Mouse (Mus musculus): ENCODE measurements around the gene Stra8. TPM values are rescaled to one million over a fixed set of nuclear protein-coding genes. Genes with fewer than 3 reads are reported as not detected.

The Stra8 gene
- polyA plus RNA-seq, 1 experiment from 2014 or later: not detected

DNA sequence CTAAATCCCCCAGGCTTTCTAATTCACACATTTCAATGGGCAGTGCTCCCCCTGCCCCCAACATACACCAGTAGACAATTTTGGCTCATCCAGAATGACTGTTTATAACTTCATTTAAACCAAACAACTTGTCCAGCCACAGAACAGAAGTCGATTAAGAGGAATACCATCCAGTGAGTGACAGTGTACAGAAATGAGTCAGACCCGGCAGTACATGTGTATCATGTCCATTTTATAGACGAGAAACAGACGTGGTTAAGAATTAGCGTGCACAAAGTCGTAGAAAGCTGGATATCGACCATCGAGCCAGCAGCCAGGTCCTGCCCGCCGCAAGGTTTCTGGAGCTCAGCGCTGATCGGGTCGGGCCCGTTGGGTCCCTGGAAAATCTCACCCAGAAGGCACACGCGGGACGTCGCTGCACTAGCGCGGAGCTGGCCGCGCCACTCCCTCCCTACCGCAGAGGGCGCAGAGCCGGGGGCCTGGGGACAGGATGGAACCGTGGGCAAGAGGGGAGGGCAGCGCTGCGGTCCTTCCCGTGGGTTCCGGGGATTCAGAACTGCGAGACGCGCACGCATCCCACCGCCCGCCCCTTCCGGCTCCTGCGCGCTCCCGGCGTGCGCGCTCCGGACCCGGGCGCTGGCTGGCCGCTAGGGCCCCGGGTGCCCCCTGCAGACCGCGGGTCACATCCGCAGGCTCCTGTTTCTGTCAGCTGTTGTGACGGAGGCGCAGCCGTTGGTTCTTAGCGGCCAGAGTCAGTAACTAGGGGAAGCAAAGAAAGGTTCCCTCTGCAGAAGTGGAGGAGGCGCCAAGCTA, 42.2 kb upstream of the Stra8 start, which contains the start of gene Cyren:
Cyren (minus strand) TSS at position 552 of the 813 bp plus-strand sequence.
- Histone ChIP-seq H3K4me1 (ENCODE audit: control insufficient read depth, insufficient read depth, low read length) (no peaks in the 10 kb centered on the region), H3K4me3 (ENCODE audit: low read depth, low read length) (peak within 1 kb of the TSS; percentile 61), H3K9ac (ENCODE audit: low read length) (peak within 1 kb of the TSS; percentile 87), H3K27me3 (ENCODE audit: control insufficient read depth, insufficient read depth, low read length) (no peaks in the 10 kb centered on the region), H3K27ac (ENCODE audit: low read depth, low read length) (peak within 1 kb of the TSS; percentile 77), H3K4me2 (ENCODE audit: low read depth) (peak within 1 kb of the TSS; percentile 69), H3K9me3 (ENCODE audit: control insufficient read depth, low read length) (no peaks in the 10 kb centered on the region), H3K36me3 (ENCODE audit: control insufficient read depth, insufficient read depth, low read length) (no peaks in the 10 kb centered on the region)
- under 1% methylated on average over 55 of the region's 56 CpGs for WGBS
- ATAC-seq (ENCODE audit: insufficient read depth, low FRiP score, low TSS enrichment): peak; percentile 92
- DNase-seq (ENCODE audit: low spot score): peak; percentile 97

DNA sequence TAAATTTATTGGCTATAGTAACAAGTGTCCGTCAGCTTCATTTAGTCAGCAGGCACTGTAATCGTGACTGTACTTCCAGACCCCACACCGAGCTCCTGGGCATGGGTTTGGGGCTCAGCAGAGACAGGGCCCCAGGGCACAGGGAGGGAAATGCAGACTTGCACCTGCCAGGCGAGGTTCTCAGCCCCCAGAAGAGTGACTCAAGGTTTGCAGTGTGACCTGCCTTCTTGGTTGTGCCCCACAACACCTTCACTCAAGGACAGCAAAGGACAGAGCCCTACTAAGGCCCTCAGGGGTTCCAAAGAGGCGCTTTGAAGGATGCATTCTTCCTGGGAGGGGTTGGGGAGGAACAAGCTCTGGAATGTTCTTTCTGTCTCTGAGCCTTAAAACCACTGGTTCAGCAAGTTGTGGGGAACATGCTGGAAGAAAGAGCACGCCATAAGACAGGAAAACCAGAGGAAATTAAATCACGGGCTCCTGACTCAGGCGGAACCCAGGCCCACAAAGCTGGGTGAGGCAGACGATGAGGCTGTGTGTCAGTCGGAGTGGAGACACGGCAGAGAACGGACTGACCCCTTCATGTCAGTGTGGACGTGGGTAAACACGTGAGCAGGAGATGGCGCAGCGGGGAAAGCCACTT, 40.7 kb upstream of the Stra8 start:
- H3K27ac ChIP-seq (ENCODE audit: low read depth, low read length): no peak overlapping the region
- no peaks in the 10 kb centered on the region for H3K27me3 ChIP-seq (ENCODE audit: control insufficient read depth, insufficient read depth, low read length)
- ATAC-seq (ENCODE audit: insufficient read depth, low FRiP score, low TSS enrichment): no peak
- DNase-seq (ENCODE audit: low spot score): no peak
- 0 out of 2 replicates have a peak overlapping the region, but pooled peaks have one; percentile 14 for H3K9ac ChIP-seq (ENCODE audit: low read length)
- H3K4me1 ChIP-seq (ENCODE audit: control insufficient read depth, insufficient read depth, low read length): no peaks in the 10 kb centered on the region
- H3K9me3 ChIP-seq (ENCODE audit: control insufficient read depth, low read length): no peaks in the 10 kb centered on the region
- H3K36me3 ChIP-seq (ENCODE audit: control insufficient read depth, insufficient read depth, low read length): no peaks in the 10 kb centered on the region; the same call in 1 of the 2 replicates
- no peak overlapping the region for H3K4me3 ChIP-seq (ENCODE audit: low read depth, low read length)
- no peak overlapping the region for H3K4me2 ChIP-seq (ENCODE audit: low read depth)
- WGBS: 90% methylated on average over 16 of the region's 16 CpGs

DNA sequence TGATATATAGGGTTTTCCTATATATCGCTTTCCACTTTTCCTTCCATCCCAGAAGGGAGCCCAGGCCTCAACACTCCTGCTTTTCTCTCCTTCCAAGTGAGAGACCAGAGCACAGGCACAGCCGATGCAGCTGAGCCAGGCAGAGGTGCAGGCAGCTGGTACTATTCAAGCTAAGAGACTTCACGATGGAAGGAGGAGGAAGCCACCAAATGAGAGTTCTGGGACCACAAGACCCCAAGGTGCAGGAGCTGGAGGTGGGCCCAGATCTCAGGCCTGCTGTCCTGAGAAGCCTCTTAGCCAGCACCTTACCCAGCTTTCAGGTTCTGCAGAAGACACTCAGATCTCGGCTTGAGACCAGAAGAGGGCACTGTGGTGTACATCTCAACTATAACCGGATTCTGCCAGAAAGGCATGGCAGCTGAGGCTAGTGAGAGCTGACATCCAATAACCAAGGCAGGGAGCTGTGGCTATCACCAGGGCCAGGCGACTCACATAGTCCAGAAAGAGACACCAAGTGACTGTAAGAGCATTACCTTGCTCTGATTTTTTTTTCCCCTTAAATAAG, 40.0 kb upstream of the Stra8 start:
- Histone ChIP-seq H3K4me2 (ENCODE audit: low read depth) (no peak overlapping the region), H3K9me3 (ENCODE audit: control insufficient read depth, low read length) (no peaks in the 10 kb centered on the region), H3K27me3 (ENCODE audit: control insufficient read depth, insufficient read depth, low read length) (no peaks in the 10 kb centered on the region), H3K27ac (ENCODE audit: low read depth, low read length) (no peak overlapping the region), H3K36me3 (ENCODE audit: control insufficient read depth, insufficient read depth, low read length) (no peaks in the 10 kb centered on the region; the same call in 1 of the 2 replicates), H3K4me3 (ENCODE audit: low read depth, low read length) (no peak overlapping the region), H3K9ac (ENCODE audit: low read length) (no peak overlapping the region), H3K4me1 (ENCODE audit: control insufficient read depth, insufficient read depth, low read length) (no peaks in the 10 kb centered on the region)
- DNase-seq (ENCODE audit: low spot score) (peak; percentile 24), ATAC-seq (ENCODE audit: insufficient read depth, low FRiP score, low TSS enrichment) (no peak)
- WGBS: 62% methylated on average over 6 of the region's 6 CpGs

DNA sequence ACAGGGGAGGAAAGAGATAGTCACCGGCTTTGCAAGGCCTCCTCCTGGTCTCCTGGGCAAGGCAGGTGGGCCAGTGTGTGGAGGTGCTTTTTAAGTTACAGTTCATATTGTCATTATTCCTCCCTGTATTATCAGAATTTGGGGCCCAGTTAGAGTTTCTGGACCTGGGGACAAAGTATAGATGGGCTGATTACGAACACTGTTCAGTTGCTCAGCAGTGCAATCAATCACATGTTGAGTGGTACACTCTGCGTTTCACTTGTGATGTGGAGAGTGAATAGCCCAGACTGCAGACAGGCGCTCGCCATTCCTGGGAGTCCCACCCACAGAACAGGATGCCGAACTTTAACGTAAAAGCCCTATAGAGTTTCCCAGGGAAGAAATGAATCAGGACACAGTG, 35.2 kb upstream of the Stra8 start:
- Histone ChIP-seq H3K4me2 (ENCODE audit: low read depth) (no peak overlapping the region), H3K4me1 (ENCODE audit: control insufficient read depth, insufficient read depth, low read length) (peaks cover 14% of the 10 kb centered on the region), H3K27me3 (ENCODE audit: control insufficient read depth, insufficient read depth, low read length) (no peaks in the 10 kb centered on the region), H3K36me3 (ENCODE audit: control insufficient read depth, insufficient read depth, low read length) (peaks cover 3% of the 10 kb centered on the region; the same call in 1 of the 2 replicates), H3K9ac (ENCODE audit: low read length) (no peak overlapping the region), H3K27ac (ENCODE audit: low read depth, low read length) (no peak overlapping the region), H3K9me3 (ENCODE audit: control insufficient read depth, low read length) (no peaks in the 10 kb centered on the region), H3K4me3 (ENCODE audit: low read depth, low read length) (no peak overlapping the region)
- ATAC-seq (ENCODE audit: insufficient read depth, low FRiP score, low TSS enrichment) (no peak), DNase-seq (ENCODE audit: low spot score) (no peak)
- 86% methylated on average over 7 of the region's 7 CpGs for WGBS

DNA sequence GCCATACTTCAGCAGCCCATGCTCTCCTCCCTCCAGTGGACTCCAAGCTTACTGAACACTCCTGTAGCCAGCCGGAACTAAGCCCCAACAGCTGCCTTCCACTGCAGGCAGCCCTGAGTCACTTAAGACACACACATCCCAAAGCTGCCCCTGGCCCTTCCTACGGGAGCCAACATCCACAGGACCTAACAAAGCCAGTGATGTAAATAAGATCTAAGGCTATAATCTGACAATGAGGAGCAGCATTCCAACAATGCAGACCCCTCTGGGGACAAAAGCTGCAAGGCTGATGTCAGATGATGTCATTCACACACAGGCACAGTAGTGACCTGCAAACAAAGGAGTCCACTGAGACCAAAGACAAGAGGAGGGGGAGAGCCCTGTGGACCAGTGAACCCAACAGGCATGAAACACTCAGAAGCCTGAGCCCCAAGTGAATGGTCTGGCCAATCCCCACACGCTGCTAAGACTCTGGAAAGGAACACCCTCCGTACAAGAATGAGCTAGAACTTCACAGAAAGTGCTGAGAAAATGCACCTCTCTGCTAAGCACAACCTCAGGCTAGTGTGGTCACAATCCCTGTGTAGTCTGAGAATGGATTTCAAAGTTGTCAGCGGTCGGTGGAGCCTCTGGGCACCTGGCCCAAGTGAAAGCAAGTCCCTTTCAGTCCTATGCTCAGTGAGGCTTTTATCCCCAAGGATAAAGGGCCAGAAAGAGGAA, 32.7 kb upstream of the Stra8 start:
- ATAC-seq (ENCODE audit: insufficient read depth, low FRiP score, low TSS enrichment) (peak; percentile 84), DNase-seq (ENCODE audit: low spot score) (peak; percentile 60)
- WGBS: 49% methylated on average over 6 of the region's 6 CpGs
- no peaks in the 10 kb centered on the region for H3K9me3 ChIP-seq (ENCODE audit: control insufficient read depth, low read length)
- H3K4me1 ChIP-seq (ENCODE audit: control insufficient read depth, insufficient read depth, low read length): peaks cover 14% of the 10 kb centered on the region
- no peaks in the 10 kb centered on the region for H3K27me3 ChIP-seq (ENCODE audit: control insufficient read depth, insufficient read depth, low read length)
- H3K27ac ChIP-seq (ENCODE audit: low read depth, low read length): peak overlapping the region; percentile 68
- no peak overlapping the region for H3K4me3 ChIP-seq (ENCODE audit: low read depth, low read length)
- H3K9ac ChIP-seq (ENCODE audit: low read length): peak overlapping the region; percentile 5
- no peak overlapping the region for H3K4me2 ChIP-seq (ENCODE audit: low read depth)
- peaks cover 7% of the 10 kb centered on the region; the same call in 1 of the 2 replicates for H3K36me3 ChIP-seq (ENCODE audit: control insufficient read depth, insufficient read depth, low read length)

DNA sequence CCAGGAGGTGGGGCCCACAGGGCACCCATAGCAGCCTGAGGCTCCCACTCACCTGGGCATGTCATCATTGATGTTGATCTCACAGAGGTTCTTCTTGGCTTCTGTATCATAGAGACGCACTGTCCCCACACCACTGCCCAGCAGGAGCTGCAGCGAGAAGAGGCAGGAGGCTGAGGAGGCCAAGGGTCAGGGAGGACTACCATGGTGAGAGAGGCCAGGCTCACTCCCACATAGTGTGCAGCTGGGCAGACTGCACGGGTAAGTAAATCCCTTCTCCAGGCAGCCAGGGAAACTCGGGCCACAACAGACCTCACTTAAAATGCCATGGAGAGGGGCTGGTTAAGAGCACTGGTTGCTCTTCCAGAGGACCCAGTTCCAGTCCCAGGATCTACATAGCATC, 30.8 kb upstream of the Stra8 start:
- 57% methylated on average over 4 of the region's 4 CpGs for WGBS

DNA sequence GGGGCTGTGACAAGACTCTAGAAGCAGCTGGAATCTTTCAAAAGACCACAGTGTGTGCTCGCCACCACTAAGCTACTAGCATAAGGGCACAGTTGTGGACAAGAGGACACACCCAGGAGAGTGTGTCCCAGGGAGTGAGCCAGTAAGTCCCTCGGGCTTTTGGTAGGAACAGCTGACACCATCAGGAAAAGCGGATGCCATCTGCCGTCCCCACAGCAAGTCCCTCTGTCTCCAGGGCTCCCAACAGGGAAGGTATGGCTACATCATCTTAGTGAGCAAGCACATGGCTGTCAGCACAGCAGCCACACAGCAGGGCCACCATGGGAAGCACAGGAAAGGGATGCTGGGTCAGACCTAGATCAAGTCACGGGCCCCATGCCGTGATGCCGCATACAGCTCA, 24.4 kb upstream of the Stra8 start:
- Histone ChIP-seq H3K4me1 (ENCODE audit: control insufficient read depth, insufficient read depth, low read length) (no peaks in the 10 kb centered on the region), H3K4me2 (ENCODE audit: low read depth) (no peak overlapping the region), H3K4me3 (ENCODE audit: low read depth, low read length) (no peak overlapping the region), H3K27ac (ENCODE audit: low read depth, low read length) (no peak overlapping the region), H3K9me3 (ENCODE audit: control insufficient read depth, low read length) (no peaks in the 10 kb centered on the region), H3K9ac (ENCODE audit: low read length) (no peak overlapping the region), H3K27me3 (ENCODE audit: control insufficient read depth, insufficient read depth, low read length) (no peaks in the 10 kb centered on the region), H3K36me3 (ENCODE audit: control insufficient read depth, insufficient read depth, low read length) (peaks cover 6% of the 10 kb centered on the region; the same call in 1 of the 2 replicates)
- WGBS: 80% methylated on average over 7 of the region's 7 CpGs
- DNase-seq (ENCODE audit: low spot score) (no peak), ATAC-seq (ENCODE audit: insufficient read depth, low FRiP score, low TSS enrichment) (no peak)

More for the DNA sequence above, 30.8 kb upstream of the Stra8 start:
- H3K9ac ChIP-seq (ENCODE audit: low read length): no peak overlapping the region
- H3K4me2 ChIP-seq (ENCODE audit: low read depth): no peak overlapping the region
- no peak overlapping the region for H3K4me3 ChIP-seq (ENCODE audit: low read depth, low read length)
- H3K27ac ChIP-seq (ENCODE audit: low read depth, low read length): no peak overlapping the region
- ATAC-seq (ENCODE audit: insufficient read depth, low FRiP score, low TSS enrichment) (no peak), DNase-seq (ENCODE audit: low spot score) (no peak)
- H3K36me3 ChIP-seq (ENCODE audit: control insufficient read depth, insufficient read depth, low read length): peaks cover 10% of the 10 kb centered on the region; the same call in 1 of the 2 replicates
- no peaks in the 10 kb centered on the region for H3K27me3 ChIP-seq (ENCODE audit: control insufficient read depth, insufficient read depth, low read length)
- peaks cover 14% of the 10 kb centered on the region for H3K4me1 ChIP-seq (ENCODE audit: control insufficient read depth, insufficient read depth, low read length)
- H3K9me3 ChIP-seq (ENCODE audit: control insufficient read depth, low read length): no peaks in the 10 kb centered on the region

DNA sequence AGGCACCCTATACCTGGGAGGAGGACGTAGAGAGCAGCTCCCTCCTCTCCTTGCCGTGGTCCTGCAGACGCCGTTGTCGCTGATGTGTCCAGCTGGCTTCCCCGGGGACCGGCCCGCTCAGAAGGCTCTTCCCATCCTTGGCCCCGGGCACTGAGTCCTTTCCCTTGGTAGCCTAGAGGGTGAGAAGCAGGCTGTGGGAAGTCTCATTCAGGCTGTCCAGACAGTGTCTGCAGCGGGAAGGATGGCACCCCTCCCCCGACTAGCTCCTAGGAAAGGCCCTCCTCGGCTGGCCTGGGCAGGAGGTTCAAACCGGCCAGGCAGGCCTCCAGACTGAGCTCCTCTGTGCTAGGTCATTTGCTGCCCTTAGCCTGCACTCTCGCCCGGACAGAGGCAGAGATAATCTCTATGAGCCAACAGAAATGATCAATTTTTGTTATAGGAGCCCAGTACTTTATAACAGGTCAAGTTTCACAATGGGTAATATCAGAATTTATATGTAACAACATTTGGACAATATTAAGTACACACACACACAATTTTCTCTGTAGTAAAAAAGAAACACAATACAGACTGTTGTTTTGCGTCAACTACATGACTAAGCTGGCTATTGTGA, 23.7 kb upstream of the Stra8 start:
- DNase-seq (ENCODE audit: low spot score) (no peak), ATAC-seq (ENCODE audit: insufficient read depth, low FRiP score, low TSS enrichment) (no peak)
- Histone ChIP-seq H3K27me3 (ENCODE audit: control insufficient read depth, insufficient read depth, low read length) (no peaks in the 10 kb centered on the region), H3K9me3 (ENCODE audit: control insufficient read depth, low read length) (no peaks in the 10 kb centered on the region), H3K27ac (ENCODE audit: low read depth, low read length) (no peak overlapping the region), H3K4me3 (ENCODE audit: low read depth, low read length) (no peak overlapping the region), H3K4me2 (ENCODE audit: low read depth) (no peak overlapping the region), H3K36me3 (ENCODE audit: control insufficient read depth, insufficient read depth, low read length) (peaks cover 6% of the 10 kb centered on the region; the same call in 1 of the 2 replicates), H3K4me1 (ENCODE audit: control insufficient read depth, insufficient read depth, low read length) (no peaks in the 10 kb centered on the region), H3K9ac (ENCODE audit: low read length) (no peak overlapping the region)
- WGBS: 60% methylated on average over 16 of the region's 16 CpGs

All from neural tube, embryonic 11.5 days (tissue).